Mouse (Mus musculus): ENCODE results near the gene Zcwpw1. TPM values are rescaled to one million over a fixed set of nuclear protein-coding genes. Genes with fewer than 3 reads are reported as not detected.
"Not testable (repeated sequence)": the region's sequence is repeated elsewhere in the genome, so short reads cannot be mapped to it uniquely, and the experiment has no call there.

Zcwpw1 gene
- polyA plus RNA-seq, 1 experiment from 2014 or later = 27.4 TPM

GRCm38 (mm10) chr5:137745214-137746171, 42.1 kb upstream of the Zcwpw1 start, which contains the start of gene Tsc22d4:
TSS of gene Tsc22d4 (plus strand) at chr5:137745730.
- Histone ChIP-seq H3K9me3 (ENCODE audit: control insufficient read depth, low read length) (no peaks in the 10 kb centered on the region), H3K9ac (ENCODE audit: low read depth, low read length) (peak within 1 kb of the TSS; percentile 95), H3K36me3 (ENCODE audit: control insufficient read depth, insufficient read depth, low read length) (no peaks in the 10 kb centered on the region; the same call in 1 of the 2 replicates), H3K4me3 (ENCODE audit: low read length) (peak within 1 kb of the TSS; percentile 80), H3K4me1 (ENCODE audit: control insufficient read depth, insufficient read depth, low read length) (peaks cover 29% of the 10 kb centered on the region), H3K27me3 (ENCODE audit: control insufficient read depth, insufficient read depth, low read length) (no peaks in the 10 kb centered on the region), H3K27ac (ENCODE audit: low read depth, low read length) (peak within 1 kb of the TSS; percentile 98), H3K4me2 (replicated peaks; ENCODE audit: low read depth, low read length) (peak within 1 kb of the TSS; percentile 99)
- peak; percentile 90 for ATAC-seq (ENCODE audit: low FRiP score, low TSS enrichment)
- WGBS = 3% methylated on average over 28 of the region's 28 CpGs

DNA sequence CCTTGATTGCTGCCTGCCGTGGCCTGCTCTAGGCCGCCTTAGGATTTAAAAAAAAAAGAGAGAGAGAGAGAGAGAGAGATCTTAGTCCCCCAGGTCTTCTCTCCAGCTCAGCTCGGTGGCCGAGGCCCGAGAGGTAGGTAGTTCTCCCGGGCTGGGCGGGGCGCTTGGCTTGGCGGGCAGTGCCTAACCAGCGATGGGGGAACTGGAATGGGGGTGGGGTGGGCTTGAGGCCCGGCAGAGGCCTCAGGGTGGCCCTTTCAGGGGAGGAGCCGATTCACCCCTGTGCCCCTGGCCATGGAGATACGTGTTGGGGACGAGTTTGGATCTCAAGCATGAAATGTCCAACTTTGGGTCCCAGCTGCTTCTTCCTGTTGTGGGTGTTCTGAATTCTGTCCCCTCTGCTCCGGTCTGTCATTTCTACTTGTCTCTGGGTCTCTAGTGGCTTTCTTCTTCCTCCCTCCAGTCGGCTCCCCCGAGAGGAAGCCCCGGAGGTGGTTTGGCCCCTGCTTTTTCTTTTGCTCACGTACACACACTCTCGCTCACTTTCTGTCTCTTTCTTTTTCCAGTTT, 41.2 kb upstream of the Zcwpw1 start:
- Histone ChIP-seq H3K4me1 (ENCODE audit: control insufficient read depth, insufficient read depth, low read length) (peaks cover 29% of the 10 kb centered on the region), H3K9ac (ENCODE audit: low read depth, low read length) (peak overlapping the region; percentile 95), H3K9me3 (ENCODE audit: control insufficient read depth, low read length) (no peaks in the 10 kb centered on the region), H3K4me3 (ENCODE audit: low read length) (peak overlapping the region; percentile 80), H3K27ac (ENCODE audit: low read depth, low read length) (peak overlapping the region; percentile 98), H3K4me2 (replicated peaks; ENCODE audit: low read depth, low read length) (peak overlapping the region; percentile 99), H3K36me3 (ENCODE audit: control insufficient read depth, insufficient read depth, low read length) (peaks cover 9% of the 10 kb centered on the region), H3K27me3 (ENCODE audit: control insufficient read depth, insufficient read depth, low read length) (no peaks in the 10 kb centered on the region)
- under 1% methylated on average over 20 of the region's 20 CpGs for WGBS
- ATAC-seq (ENCODE audit: low FRiP score, low TSS enrichment) = peak; percentile 17

GRCm38 (mm10) chr5:137746851-137747325, 40.7 kb upstream of the Zcwpw1 start:
- H3K9ac ChIP-seq (ENCODE audit: low read depth, low read length) = peak overlapping the region; percentile 95
- peaks cover 24% of the 10 kb centered on the region for H3K4me1 ChIP-seq (ENCODE audit: control insufficient read depth, insufficient read depth, low read length)
- WGBS = 2% methylated on average over 16 of the region's 16 CpGs
- H3K27me3 ChIP-seq (ENCODE audit: control insufficient read depth, insufficient read depth, low read length) = no peaks in the 10 kb centered on the region
- H3K27ac ChIP-seq (ENCODE audit: low read depth, low read length) = peak overlapping the region; percentile 98
- H3K4me3 ChIP-seq (ENCODE audit: low read length) = peak overlapping the region; percentile 80
- ATAC-seq (ENCODE audit: low FRiP score, low TSS enrichment) = no peak
- no peaks in the 10 kb centered on the region for H3K9me3 ChIP-seq (ENCODE audit: control insufficient read depth, low read length)
- peak overlapping the region; percentile 99 for H3K4me2 ChIP-seq (replicated peaks; ENCODE audit: low read depth, low read length)
- H3K36me3 ChIP-seq (ENCODE audit: control insufficient read depth, insufficient read depth, low read length) = peaks cover 14% of the 10 kb centered on the region

DNA sequence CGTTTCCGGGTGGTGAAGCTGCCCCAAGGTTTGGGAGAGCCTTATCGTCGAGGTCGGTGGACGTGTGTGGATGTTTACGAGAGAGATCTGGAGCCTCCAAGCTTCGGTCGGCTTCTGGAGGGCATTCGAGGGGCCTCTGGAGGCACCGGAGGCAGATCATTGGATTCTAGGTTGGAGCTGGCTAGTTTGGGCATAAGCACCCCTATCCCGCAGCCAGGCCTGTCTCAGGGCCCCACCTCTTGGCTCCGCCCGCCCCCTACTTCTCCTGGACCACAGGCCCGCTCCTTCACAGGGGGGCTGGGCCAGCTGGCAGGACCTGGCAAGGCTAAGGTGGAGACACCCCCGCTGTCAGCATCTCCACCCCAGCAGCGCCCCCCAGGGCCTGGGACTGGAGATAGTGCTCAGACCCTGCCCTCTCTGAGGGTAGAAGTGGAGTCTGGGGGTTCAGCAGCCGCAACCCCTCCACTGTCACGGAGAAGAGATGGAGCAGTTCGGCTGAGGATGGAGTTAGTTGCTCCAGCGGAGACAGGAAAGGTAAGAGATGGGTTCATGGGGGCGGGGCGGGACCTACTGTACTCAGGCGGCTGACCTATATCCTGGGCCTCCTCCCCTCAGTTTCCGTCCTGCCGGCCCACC, 40.2 kb upstream of the Zcwpw1 start:
- H3K4me1 ChIP-seq (ENCODE audit: control insufficient read depth, insufficient read depth, low read length) = peaks cover 24% of the 10 kb centered on the region
- peak overlapping the region; percentile 99 for H3K4me2 ChIP-seq (replicated peaks; ENCODE audit: low read depth, low read length)
- peak overlapping the region; percentile 95 for H3K9ac ChIP-seq (ENCODE audit: low read depth, low read length)
- peaks cover 19% of the 10 kb centered on the region for H3K36me3 ChIP-seq (ENCODE audit: control insufficient read depth, insufficient read depth, low read length)
- under 1% methylated on average over 26 of the region's 26 CpGs for WGBS
- H3K4me3 ChIP-seq (ENCODE audit: low read length) = peak overlapping the region; percentile 80
- no peak for ATAC-seq (ENCODE audit: low FRiP score, low TSS enrichment)
- no peaks in the 10 kb centered on the region for H3K27me3 ChIP-seq (ENCODE audit: control insufficient read depth, insufficient read depth, low read length)
- peak overlapping the region; percentile 98 for H3K27ac ChIP-seq (ENCODE audit: low read depth, low read length)
- no peaks in the 10 kb centered on the region for H3K9me3 ChIP-seq (ENCODE audit: control insufficient read depth, low read length)

DNA sequence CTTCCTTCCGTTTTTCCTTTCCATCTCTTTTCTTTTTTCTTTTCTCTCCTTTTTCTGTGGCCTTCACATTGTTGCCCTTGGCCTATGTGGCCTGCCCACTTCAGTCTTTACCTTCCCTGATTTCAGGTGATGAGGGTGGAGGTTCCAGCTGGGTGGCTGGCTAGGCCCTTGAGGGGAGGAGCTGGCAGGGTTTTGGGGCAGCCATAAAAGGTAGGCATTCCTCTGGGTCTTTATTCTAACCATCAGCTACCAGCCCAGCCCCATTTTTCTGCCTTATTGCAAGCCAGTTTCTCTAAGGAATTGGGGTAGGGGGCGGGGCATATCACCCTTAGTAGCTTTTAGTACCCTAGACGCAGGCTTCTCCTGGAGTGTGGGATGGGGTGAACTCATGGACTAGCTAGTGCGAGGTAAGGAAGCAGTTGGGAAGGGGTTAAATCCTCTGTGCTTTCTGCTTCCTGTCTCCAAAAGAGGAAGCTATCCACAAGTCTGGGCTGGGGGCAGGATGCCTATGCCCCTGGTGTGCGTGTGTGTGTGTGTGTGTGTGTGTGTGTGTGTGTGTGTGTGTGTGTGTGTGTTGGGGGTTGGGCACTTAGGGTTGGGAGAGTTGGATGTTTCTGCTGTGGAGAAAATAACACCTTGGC, 39.3 kb upstream of the Zcwpw1 start:
- H3K36me3 ChIP-seq (ENCODE audit: control insufficient read depth, insufficient read depth, low read length) = peaks cover 27% of the 10 kb centered on the region
- H3K4me2 ChIP-seq (replicated peaks; ENCODE audit: low read depth, low read length) = peak overlapping the region; percentile 99
- no peaks in the 10 kb centered on the region for H3K27me3 ChIP-seq (ENCODE audit: control insufficient read depth, insufficient read depth, low read length)
- H3K9ac ChIP-seq (ENCODE audit: low read depth, low read length) = peak overlapping the region; percentile 34; the same call in 1 of the 2 replicates
- peak overlapping the region; percentile 80 for H3K4me3 ChIP-seq (ENCODE audit: low read length)
- peak overlapping the region; percentile 32; the same call in 1 of the 2 replicates for H3K27ac ChIP-seq (ENCODE audit: low read depth, low read length)
- peaks cover 24% of the 10 kb centered on the region for H3K4me1 ChIP-seq (ENCODE audit: control insufficient read depth, insufficient read depth, low read length)
- no peak for ATAC-seq (ENCODE audit: low FRiP score, low TSS enrichment)
- 19% methylated on average over 5 of the region's 5 CpGs for WGBS
- H3K9me3 ChIP-seq (ENCODE audit: control insufficient read depth, low read length) = no peaks in the 10 kb centered on the region

GRCm38 (mm10) chr5:137749196-137749836, 38.3 kb upstream of the Zcwpw1 start:
- Histone ChIP-seq H3K27ac (ENCODE audit: low read depth, low read length) (no peak overlapping the region), H3K4me2 (replicated peaks; ENCODE audit: low read depth, low read length) (peak overlapping the region; percentile 99; the same call in 1 of the 2 replicates), H3K4me1 (ENCODE audit: control insufficient read depth, insufficient read depth, low read length) (peaks cover 24% of the 10 kb centered on the region), H3K27me3 (ENCODE audit: control insufficient read depth, insufficient read depth, low read length) (no peaks in the 10 kb centered on the region), H3K36me3 (ENCODE audit: control insufficient read depth, insufficient read depth, low read length) (peaks cover 37% of the 10 kb centered on the region), H3K9me3 (ENCODE audit: control insufficient read depth, low read length) (no peaks in the 10 kb centered on the region), H3K9ac (ENCODE audit: low read depth, low read length) (no peak overlapping the region), H3K4me3 (ENCODE audit: low read length) (no peak overlapping the region; the same call in 1 of the 2 replicates)
- no peak for ATAC-seq (ENCODE audit: low FRiP score, low TSS enrichment)
- 28% methylated on average over 6 of the region's 6 CpGs for WGBS

DNA sequence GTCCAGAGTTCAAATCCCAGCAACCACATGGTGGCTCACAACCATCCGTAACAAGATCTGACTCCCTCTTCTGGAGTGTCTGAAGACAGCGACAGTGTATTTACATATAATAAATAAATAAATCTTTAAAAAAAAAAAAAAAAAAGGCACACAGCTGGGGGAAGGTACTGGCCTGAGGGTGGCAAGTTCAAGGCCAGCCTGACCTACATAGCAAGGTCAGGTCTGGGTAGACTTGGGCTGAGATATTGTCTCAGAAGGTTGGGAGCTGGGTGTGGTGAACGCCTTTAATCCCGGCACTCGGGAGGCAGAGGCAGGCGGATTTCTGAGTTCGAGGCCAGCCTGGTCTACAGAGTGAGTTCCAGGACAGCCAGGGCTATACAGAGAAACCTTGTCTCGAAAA, 37.4 kb upstream of the Zcwpw1 start:
- H3K36me3 ChIP-seq (ENCODE audit: control insufficient read depth, insufficient read depth, low read length) = peaks cover 38% of the 10 kb centered on the region
- not testable (repeated sequence) for H3K4me3 ChIP-seq (ENCODE audit: low read length); ATAC-seq (ENCODE audit: low FRiP score, low TSS enrichment); H3K27ac ChIP-seq (ENCODE audit: low read depth, low read length); H3K4me2 ChIP-seq (replicated peaks; ENCODE audit: low read depth, low read length); H3K9ac ChIP-seq (ENCODE audit: low read depth, low read length); H3K9me3 ChIP-seq (ENCODE audit: control insufficient read depth, low read length); H3K27me3 ChIP-seq (ENCODE audit: control insufficient read depth, insufficient read depth, low read length)
- 94% methylated on average over 6 of the region's 8 CpGs for WGBS
- peaks cover 24% of the 10 kb centered on the region for H3K4me1 ChIP-seq (ENCODE audit: control insufficient read depth, insufficient read depth, low read length)

DNA sequence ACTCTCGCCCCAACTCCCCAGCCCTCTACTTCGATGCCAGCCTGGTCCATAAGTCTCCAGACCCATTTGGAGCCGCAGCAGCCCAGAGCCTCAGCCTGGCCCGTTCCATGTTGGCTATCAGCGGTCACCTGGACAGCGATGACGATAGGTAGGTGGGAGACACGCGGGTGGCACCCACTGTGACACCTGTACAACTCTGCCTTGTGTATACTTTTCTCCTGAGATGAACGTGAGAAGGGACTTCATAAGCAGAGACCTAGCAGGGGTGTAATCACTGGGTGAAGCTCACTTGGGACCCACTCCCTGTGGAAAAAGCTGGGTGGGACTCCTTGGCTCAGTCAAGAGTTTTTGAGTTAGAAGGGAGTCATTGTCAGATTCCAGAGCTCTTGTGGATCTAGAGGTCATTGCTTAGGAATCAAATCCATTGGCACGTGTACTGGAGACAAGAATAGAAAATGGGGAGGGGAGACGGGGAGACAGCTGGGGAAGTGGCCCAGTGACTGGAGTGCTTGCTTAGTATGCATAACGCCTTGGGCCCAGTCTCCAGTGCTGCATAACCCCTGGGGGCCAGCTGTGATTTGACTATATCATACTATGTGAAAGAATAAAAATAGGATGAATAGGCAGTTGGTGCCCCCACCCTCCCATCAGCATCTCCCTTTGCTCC, 36.2 kb upstream of the Zcwpw1 start:
- 93% methylated on average over 13 of the region's 13 CpGs for WGBS
- no peak overlapping the region for H3K4me2 ChIP-seq (replicated peaks; ENCODE audit: low read depth, low read length)
- H3K9ac ChIP-seq (ENCODE audit: low read depth, low read length) = no peak overlapping the region
- H3K4me1 ChIP-seq (ENCODE audit: control insufficient read depth, insufficient read depth, low read length) = peaks cover 27% of the 10 kb centered on the region
- no peak overlapping the region for H3K27ac ChIP-seq (ENCODE audit: low read depth, low read length)
- no peaks in the 10 kb centered on the region for H3K9me3 ChIP-seq (ENCODE audit: control insufficient read depth, low read length)
- no peak overlapping the region for H3K4me3 ChIP-seq (ENCODE audit: low read length)
- H3K27me3 ChIP-seq (ENCODE audit: control insufficient read depth, insufficient read depth, low read length) = no peaks in the 10 kb centered on the region
- ATAC-seq (ENCODE audit: low FRiP score, low TSS enrichment) = no peak
- peaks cover 45% of the 10 kb centered on the region for H3K36me3 ChIP-seq (ENCODE audit: control insufficient read depth, insufficient read depth, low read length)
